ENCODE assay signal across 15 mouse cellular contexts in the genomic region with DNA sequence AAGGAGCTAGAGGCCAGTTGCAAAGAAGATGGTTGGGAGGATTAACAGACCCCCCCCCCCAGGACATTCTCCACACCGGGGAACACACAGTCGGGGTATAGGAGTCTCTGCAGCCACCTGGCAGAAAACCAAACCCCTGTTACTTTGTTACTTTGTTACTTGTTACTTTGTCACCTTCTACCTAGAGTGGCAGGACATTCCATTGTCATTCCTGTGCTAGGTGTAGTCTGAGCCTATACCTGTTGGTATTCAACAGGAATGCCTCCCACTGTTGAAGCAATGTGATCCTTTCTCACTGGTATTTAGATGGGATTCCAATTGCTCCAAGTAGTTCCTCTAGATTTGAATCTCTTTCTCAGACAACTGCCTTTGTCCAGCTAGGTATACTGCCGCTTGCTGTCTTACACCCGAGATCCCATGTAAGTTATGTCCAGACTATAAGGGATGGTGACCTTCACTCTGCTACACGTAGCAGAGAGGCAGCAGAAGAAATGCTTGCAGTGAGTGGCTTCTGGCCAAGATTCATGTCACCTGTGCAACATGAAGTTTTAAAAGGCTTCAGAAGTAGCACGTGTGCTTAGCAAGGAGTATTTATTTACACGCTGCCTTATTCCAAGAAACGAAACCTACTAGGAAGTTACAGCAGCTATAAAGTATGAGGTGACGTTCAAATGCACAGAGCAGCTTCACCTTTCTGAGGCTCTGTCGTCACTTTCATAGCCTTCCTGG.
DNase-seq lines count a peak whose midpoint lies in the region; ATAC-seq and TF ChIP-seq lines count a peak whose summit lies in the region.
"Had no signal": no experiment of that assay in that cellular context is flagged by ENCODE, and none has a peak within 500 bp of the region (broad histone marks: within the 10 kb centered on the region; RNA-seq: fewer than 3 reads in every experiment).

No protein-coding gene starts in this region.

- WGBS in kidney, embryonic 16.5 days, result 56% methylated on average over 10 of the region's 10 CpGs

- no peaks in the 10 kb centered on the region for H3K36me3 ChIP-seq in ES-E14 (ENCODE audit: control insufficient read depth, insufficient read depth, low read length, poor library complexity, severe bottlenecking)
- H3K36me3 ChIP-seq in kidney, embryonic 16.5 days (ENCODE audit: insufficient read depth, low read length), result no peaks in the 10 kb centered on the region
- H3K36me3 ChIP-seq: forebrain, embryonic 15.5 days; G1E; heart, embryonic 10.5 days; midbrain, embryonic 13.5 days had no signal

- DNase-seq in kidney, adult 18-20 months, result peak; percentile 13
- no peak for DNase-seq in kidney, postnatal 4 days
- peak; percentile 24 for DNase-seq in ES-E14 (ENCODE audit: low read depth, low spot score)
- DNase-seq in lung, postnatal 25 days (ENCODE audit: low spot score), result peak; percentile 57
- DNase-seq in layer of hippocampus, postnatal 14 days (ENCODE audit: low spot score in 2 of 2), result no peak
- no peak for DNase-seq in frontal cortex, postnatal 25 days (ENCODE audit: low spot score in 2 of 2)
- DNase-seq in cerebellum, adult 11-12 months, result no peak

- H3K27me3 ChIP-seq in kidney, embryonic 16.5 days (ENCODE audit: insufficient read depth, low read length), result no peaks in the 10 kb centered on the region
- H3K27me3 ChIP-seq: forebrain, embryonic 15.5 days; midbrain, embryonic 13.5 days had no signal

- H3K9ac ChIP-seq in ES-E14 (ENCODE audit: insufficient read depth, low read depth, low read length, poor library complexity, severe bottlenecking), result no peak overlapping the region
- no peak overlapping the region for H3K9ac ChIP-seq in kidney, embryonic 16.5 days (replicated peaks; ENCODE audit: low read length)
- H3K9ac ChIP-seq: forebrain, embryonic 15.5 days; midbrain, embryonic 13.5 days had no signal

- ATAC-seq in kidney, embryonic 16.5 days (ENCODE audit: low FRiP score, low TSS enrichment), result peak; percentile 64
- ATAC-seq: forebrain, embryonic 15.5 days; hindbrain, embryonic 16.5 days; midbrain, embryonic 13.5 days had no signal

- H3K27ac ChIP-seq in ES-E14 (ENCODE audit: insufficient read depth, low read depth, low read length, poor library complexity, severe bottlenecking), result no peak overlapping the region
- H3K27ac ChIP-seq in kidney, embryonic 16.5 days (ENCODE audit: low read length), result no peak overlapping the region
- H3K27ac ChIP-seq: forebrain, embryonic 15.5 days; heart, embryonic 10.5 days; midbrain, embryonic 13.5 days had no signal

- H3K4me1 ChIP-seq in ES-E14 (ENCODE audit: control insufficient read depth in 2 of 2, insufficient read depth in 2 of 2, low read length in 2 of 2, poor library complexity in 1 of 2), result peaks cover 0 to 7% of the 10 kb centered on the region in 2 experiments; a peak in 1 of 4 replicates
- peaks cover 15% of the 10 kb centered on the region for H3K4me1 ChIP-seq in kidney, embryonic 16.5 days (ENCODE audit: insufficient read depth, low read length)
- H3K4me1 ChIP-seq: forebrain, embryonic 15.5 days; midbrain, embryonic 13.5 days had no signal

- no peak overlapping the region for H3K4me2 ChIP-seq in kidney, embryonic 16.5 days (replicated peaks; ENCODE audit: low read depth, low read length)
- H3K4me2 ChIP-seq: forebrain, embryonic 15.5 days; midbrain, embryonic 13.5 days had no signal

- no peak overlapping the region for H3K4me3 ChIP-seq in ES-E14 (ENCODE audit: insufficient read depth in 1 of 2, low read depth in 1 of 2, low read length in 2 of 2, poor library complexity in 1 of 2, severe bottlenecking in 1 of 2)
- no peak overlapping the region for H3K4me3 ChIP-seq in kidney, embryonic 16.5 days (ENCODE audit: low read length)
- H3K4me3 ChIP-seq: erythroblast, embryonic 14.5 days; forebrain, embryonic 15.5 days; heart, embryonic 10.5 days; midbrain, embryonic 13.5 days; myocyte had no signal

- H3K9me3 ChIP-seq in ES-E14 (ENCODE audit: control insufficient read depth, insufficient read depth, low read depth, low read length), result no peaks in the 10 kb centered on the region
- H3K9me3 ChIP-seq in kidney, embryonic 16.5 days (ENCODE audit: low read length), result no peaks in the 10 kb centered on the region
- H3K9me3 ChIP-seq: forebrain, embryonic 15.5 days; G1E; heart, embryonic 10.5 days; midbrain, embryonic 13.5 days had no signal

- in situ Hi-C loops in ES-E14 (cut with MboI; ENCODE audit: low sequenced_read_pairs in 2 of 2, unreplicated experiment in 2 of 2), result no loop called here

TF ChIP-seq in ES-E14, 5 proteins besides CTCF, POLR2A, EP300 and RAD21:
- TF ChIP-seq CHD2 (IDR thresholded peaks at IDR 0.05; ENCODE audit: low read depth, low read length) (no peak), MAFK (IDR thresholded peaks at IDR 0.05; ENCODE audit: insufficient read depth, low read depth, low read length) (no peak), HCFC1 (IDR thresholded peaks at IDR 0.05; ENCODE audit: borderline replicate concordance, insufficient read depth, low read length) (no peak), ZNF384 (IDR thresholded peaks at IDR 0.05; ENCODE audit: low read depth, low read length) (no peak), ZC3H11A (IDR thresholded peaks at IDR 0.05; ENCODE audit: borderline replicate concordance, low read depth, low read length) (no peak)
TF ChIP-seq in ES-E14: peak in this region for 0.

Comparison
In these comparisons a context has a peak if more than half of its experiments do, and no peak if none do; other contexts are left out.
1. DNase-seq: peak in kidney, adult 18-20 months (single experiment), ES-E14 (single experiment) and lung, postnatal 25 days (single experiment); none in kidney, postnatal 4 days (0 of 2), layer of hippocampus, postnatal 14 days (0 of 2), frontal cortex, postnatal 25 days (0 of 2) and cerebellum, adult 11-12 months (single experiment).